Comparison of ENCODE assay signal across 23 mouse cellular contexts in the genomic region with DNA sequence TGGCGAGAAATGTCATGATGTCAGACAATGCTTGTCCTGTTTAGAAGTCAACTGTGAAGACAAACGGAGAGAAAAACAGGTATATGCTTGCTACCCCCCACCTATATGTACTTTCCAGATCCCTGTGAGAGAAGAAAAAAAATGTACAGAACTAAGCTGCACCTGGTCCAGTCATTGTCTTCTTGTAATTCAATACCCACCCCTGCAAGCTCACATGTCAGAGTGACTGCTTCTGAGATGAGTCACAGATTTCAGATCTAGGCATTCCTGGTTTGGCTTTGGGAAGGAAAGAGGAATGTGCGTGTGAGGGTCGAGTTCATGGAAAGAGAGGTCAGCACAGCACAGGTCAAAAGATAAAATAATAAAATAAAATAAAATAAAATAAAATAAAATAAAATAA.
DNase-seq lines count a peak whose midpoint lies in the region; ATAC-seq and TF ChIP-seq lines count a peak whose summit lies in the region.
"Had no signal": no experiment of that assay in that cellular context is flagged by ENCODE, and none has a peak within 500 bp of the region (broad histone marks: within the 10 kb centered on the region; RNA-seq: fewer than 3 reads in every experiment).

No protein-coding gene starts in this region.

- DNase-seq in heart, adult 11 months, result peak; percentile 14
- DNase-seq in heart, adult 8-10 months (ENCODE audit: low spot score), result no peak
- DNase-seq in Patski (ENCODE audit: low read depth, low spot score), result no peak
- peak; percentile 18 for DNase-seq in mesoderm, embryonic 11.5 days (ENCODE audit: low read depth, low spot score)
- DNase-seq in lung, postnatal 0 days (ENCODE audit: low spot score), result no peak
- DNase-seq in midbrain, embryonic 11.5 days (ENCODE audit: low spot score, missing footprints), result no peak
- DNase-seq: adrenal gland, postnatal 10 days; adrenal gland, postnatal 36 days; cerebellum, adult 18-20 months; cerebellum, adult 9-10 months; cerebellum, postnatal 14 days; gastrocnemius, postnatal 25 days; heart, adult 2 months had no signal

- no peak overlapping the region for H3ac ChIP-seq in C2C12 (ENCODE audit: control insufficient read depth, insufficient read length, low read depth)

- in situ Hi-C loops in Patski (cut with MboI; ENCODE audit: low pct_unique_long_range_greater_than_20kb), result no loop called here

- no peak overlapping the region for H3K4me3 ChIP-seq in C2C12 (ENCODE audit: insufficient read depth, poor library complexity, severe bottlenecking)
- H3K4me3 ChIP-seq in lung, postnatal 0 days (ENCODE audit: low read depth, low read length), result no peak overlapping the region
- H3K4me3 ChIP-seq in intestine, embryonic 15.5 days (replicated peaks), result no peak overlapping the region
- H3K4me3 ChIP-seq in midbrain, embryonic 11.5 days (ENCODE audit: low read depth, low read length), result no peak overlapping the region
- H3K4me3 ChIP-seq: embryonic facial prominence, embryonic 13.5 days; forebrain, embryonic 12.5 days; forebrain, embryonic 15.5 days; heart, adult 2 months; hindbrain, embryonic 12.5 days; hindbrain, embryonic 15.5 days had no signal

- H3K27ac ChIP-seq in lung, postnatal 0 days (ENCODE audit: low read length), result no peak overlapping the region
- no peak overlapping the region for H3K27ac ChIP-seq in intestine, embryonic 15.5 days
- H3K27ac ChIP-seq in midbrain, embryonic 11.5 days (ENCODE audit: low read depth, low read length), result no peak overlapping the region
- H3K27ac ChIP-seq: embryonic facial prominence, embryonic 13.5 days; forebrain, embryonic 12.5 days; forebrain, embryonic 15.5 days; heart, adult 2 months; hindbrain, embryonic 12.5 days; hindbrain, embryonic 15.5 days had no signal

- no peaks in the 10 kb centered on the region for H3K4me1 ChIP-seq in lung, postnatal 0 days (ENCODE audit: insufficient read depth, low read depth, low read length)
- H3K4me1 ChIP-seq in intestine, embryonic 15.5 days (replicated peaks), result no peaks in the 10 kb centered on the region
- H3K4me1 ChIP-seq in midbrain, embryonic 11.5 days (ENCODE audit: control insufficient read depth, insufficient read depth, low read length), result no peaks in the 10 kb centered on the region
- H3K4me1 ChIP-seq: embryonic facial prominence, embryonic 13.5 days; forebrain, embryonic 15.5 days; hindbrain, embryonic 12.5 days; hindbrain, embryonic 15.5 days had no signal

- POLR2A ChIA-PET in Patski (lab: Charles Lee), result no interaction called here

- CTCF ChIA-PET in Patski (lab: Charles Lee), result interaction anchor here (0.8 kb wide), 1 partner anchor 22 kb away, joined by 3 read pairs; no protein-coding TSS in a partner anchor

- no peaks in the 10 kb centered on the region for H3K79me3 ChIP-seq in C2C12 (ENCODE audit: low read depth)

- no peaks in the 10 kb centered on the region for H3K36me3 ChIP-seq in C2C12 (ENCODE audit: control insufficient read depth, insufficient read depth)
- H3K36me3 ChIP-seq in lung, postnatal 0 days (ENCODE audit: insufficient read depth, low read length), result no peaks in the 10 kb centered on the region
- H3K36me3 ChIP-seq in intestine, embryonic 15.5 days, result no peaks in the 10 kb centered on the region
- H3K36me3 ChIP-seq in midbrain, embryonic 11.5 days (ENCODE audit: control insufficient read depth, insufficient read depth, low read length), result no peaks in the 10 kb centered on the region
- H3K36me3 ChIP-seq: embryonic facial prominence, embryonic 13.5 days; forebrain, embryonic 12.5 days; forebrain, embryonic 15.5 days; G1E; hindbrain, embryonic 12.5 days; hindbrain, embryonic 15.5 days had no signal

- no peak overlapping the region for H3K9ac ChIP-seq in lung, postnatal 0 days (replicated peaks; ENCODE audit: low read depth)
- H3K9ac ChIP-seq in intestine, embryonic 15.5 days, result no peak overlapping the region
- H3K9ac ChIP-seq in midbrain, embryonic 11.5 days (ENCODE audit: low read length), result no peak overlapping the region
- H3K9ac ChIP-seq: embryonic facial prominence, embryonic 13.5 days; forebrain, embryonic 12.5 days; forebrain, embryonic 15.5 days; hindbrain, embryonic 12.5 days; hindbrain, embryonic 15.5 days had no signal

- no peaks in the 10 kb centered on the region for H3K79me2 ChIP-seq in C2C12 (ENCODE audit: control insufficient read depth, insufficient read depth)

- H3K4me2 ChIP-seq in lung, postnatal 0 days (replicated peaks; ENCODE audit: low read depth, low read length), result no peak overlapping the region
- no peak overlapping the region for H3K4me2 ChIP-seq in intestine, embryonic 15.5 days (replicated peaks)
- H3K4me2 ChIP-seq in midbrain, embryonic 11.5 days, result no peak overlapping the region
- H3K4me2 ChIP-seq: embryonic facial prominence, embryonic 13.5 days; forebrain, embryonic 12.5 days; forebrain, embryonic 15.5 days; heart, embryonic 11.5 days; hindbrain, embryonic 12.5 days; hindbrain, embryonic 15.5 days had no signal

- no peak for TF ChIP-seq EP300 in lung, postnatal 0 days (IDR thresholded peaks at IDR 0.05)

- 60% methylated on average over 4 of the region's 4 CpGs for WGBS in lung, postnatal 0 days
- WGBS in intestine, embryonic 15.5 days, result 67% methylated on average over 4 of the region's 4 CpGs
- 85% methylated on average over 4 of the region's 4 CpGs for WGBS in midbrain, embryonic 11.5 days

- no peak for TF ChIP-seq CTCF in C2C12 (IDR thresholded peaks at IDR 0.05; ENCODE audit: control insufficient read depth, insufficient read depth, insufficient read length)
- TF ChIP-seq CTCF in Patski (IDR thresholded peaks at IDR 0.05), result no peak
- no peak for TF ChIP-seq CTCF in lung, postnatal 0 days (IDR thresholded peaks at IDR 0.05)

- H3K27me3 ChIP-seq in C2C12 (ENCODE audit: control insufficient read depth, insufficient read depth, insufficient read length) (no peaks in the 10 kb centered on the region), Patski (no peaks in the 10 kb centered on the region)
- no peaks in the 10 kb centered on the region for H3K27me3 ChIP-seq in lung, postnatal 0 days (replicated peaks; ENCODE audit: insufficient read depth, low read length)
- H3K27me3 ChIP-seq in intestine, embryonic 15.5 days (replicated peaks), result no peaks in the 10 kb centered on the region
- H3K27me3 ChIP-seq in midbrain, embryonic 11.5 days (ENCODE audit: control insufficient read depth, insufficient read depth, low read length), result no peaks in the 10 kb centered on the region
- H3K27me3 ChIP-seq: CH12.LX; embryonic facial prominence, embryonic 13.5 days; forebrain, embryonic 12.5 days; forebrain, embryonic 15.5 days; hindbrain, embryonic 12.5 days; hindbrain, embryonic 15.5 days had no signal

- H3K9me3 ChIP-seq in lung, postnatal 0 days (ENCODE audit: low read length), result no peaks in the 10 kb centered on the region
- no peaks in the 10 kb centered on the region for H3K9me3 ChIP-seq in intestine, embryonic 15.5 days
- H3K9me3 ChIP-seq in midbrain, embryonic 11.5 days (ENCODE audit: control insufficient read depth, low read length), result no peaks in the 10 kb centered on the region
- H3K9me3 ChIP-seq: embryonic facial prominence, embryonic 13.5 days; forebrain, embryonic 12.5 days; forebrain, embryonic 15.5 days; hindbrain, embryonic 12.5 days; hindbrain, embryonic 15.5 days had no signal

- peak; percentile 65 for ATAC-seq in Patski
- ATAC-seq in lung, postnatal 0 days, result no peak
- ATAC-seq in intestine, embryonic 15.5 days, result no peak
- ATAC-seq in midbrain, embryonic 11.5 days (ENCODE audit: low FRiP score), result no peak
- ATAC-seq: forebrain, embryonic 15.5 days had no signal

TF ChIP-seq in C2C12, 6 proteins besides CTCF, POLR2A, EP300 and RAD21:
- TF ChIP-seq MYOG (IDR thresholded peaks at IDR 0.05; ENCODE audit: control insufficient read depth, extremely low read depth, insufficient read length) (no peak), MYOD1 (IDR thresholded peaks at IDR 0.05; ENCODE audit: control insufficient read depth, insufficient read length, low read depth) (peak; percentile 66)

Comparison
In these comparisons a context has a peak if more than half of its experiments do, and no peak if none do; other contexts are left out.
1. DNase-seq: peak in heart, adult 11 months (single experiment) and mesoderm, embryonic 11.5 days (single experiment); none in heart, adult 8-10 months (single experiment), Patski (single experiment), lung, postnatal 0 days (single experiment) and midbrain, embryonic 11.5 days (single experiment).